Mouse (Mus musculus) liver, adult 2 months (tissue): Measurements from ENCODE around the gene Rps26.
A peak's percentile ranks its signal among the peaks of the same experiment; 100 is the strongest.

ENCODE experiments used
- CTCF ChIP-seq: fragments of 200-500 bp; IDR thresholded peaks from 2 replicates; pipeline ENCODE4 v1.5.1; 2011; ENCODE audit warnings: low read depth, low read length, control low read depth
- POLR2A ChIP-seq: fragments of 200-500 bp; IDR thresholded peaks from 2 replicates; pipeline ENCODE4 v1.6.1; 2011; ENCODE audit warnings: low read length, control low read depth; ENCODE audit not compliant: insufficient read depth; ENCODE audit errors: extremely low read depth

GRCm38 (mm10) chr10:128673763-128674468, 47.4 kb upstream of the Rps26 start, which contains the start of gene Suox:
- TF ChIP-seq CTCF = no peak
- peak; percentile 81 for TF ChIP-seq POLR2A
